Mouse (Mus musculus) brain, embryonic 14.5 days (tissue): ENCODE measurements around the gene Btg2.

Experiments used
- CTCF ChIP-seq: fragments of 200-500 bp; IDR thresholded peaks from 2 replicates; pipeline ENCODE4 v1.5.1; 2012; ENCODE audit warnings: inconsistent platforms, mild to moderate bottlenecking, moderate library complexity, borderline replicate concordance; ENCODE audit not compliant: insufficient read depth, insufficient read length; ENCODE audit errors: extremely low read depth
- POLR2A ChIP-seq: fragments of 200-500 bp; IDR thresholded peaks from 2 replicates; pipeline ENCODE4 v1.6.1; 2012; ENCODE audit warnings: mild to moderate bottlenecking, inconsistent platforms, borderline replicate concordance; ENCODE audit not compliant: poor library complexity, insufficient read depth, insufficient read length, severe bottlenecking; ENCODE audit errors: extremely low read depth

- TF ChIP-seq POLR2A (no peak), CTCF (no peak)
Measured at GRCm38 (mm10) chr1:134080881-134081450, 2.0 kb upstream of the Btg2 start.
